Mouse (Mus musculus): Measurements from ENCODE around the gene Tia1. TPM values are rescaled to one million over a fixed set of nuclear protein-coding genes. Genes with fewer than 3 reads are reported as not detected.

Tia1 gene
- polyA plus RNA-seq, 1 experiment = 331 TPM

- TF ChIP-seq CTCF (IDR thresholded peaks at IDR 0.05; ENCODE audit: borderline replicate concordance, extremely low read depth, insufficient read depth, insufficient read length) = no peak
- no peak for TF ChIP-seq POLR2A (IDR thresholded peaks at IDR 0.05; ENCODE audit: borderline replicate concordance, extremely low read depth, insufficient read depth, insufficient read length, poor library complexity, severe bottlenecking)
- DNase-seq (ENCODE audit: low read depth) = no peak
Measured at GRCm38 (mm10) chr6:86387313-86387712, 16.7 kb upstream of the Tia1 start.

- no peak for TF ChIP-seq CTCF (IDR thresholded peaks at IDR 0.05; ENCODE audit: borderline replicate concordance, extremely low read depth, insufficient read depth, insufficient read length)
- TF ChIP-seq POLR2A (IDR thresholded peaks at IDR 0.05; ENCODE audit: borderline replicate concordance, extremely low read depth, insufficient read depth, insufficient read length, poor library complexity, severe bottlenecking) = no peak
- no peak for DNase-seq (ENCODE audit: low read depth)
Measured at GRCm38 (mm10) chr6:86388461-86388860, 15.6 kb upstream of the Tia1 start.

GRCm38 (mm10) chr6:86391326-86391725, 12.7 kb upstream of the Tia1 start:
- DNase-seq (ENCODE audit: low read depth) = no peak
- TF ChIP-seq POLR2A (IDR thresholded peaks at IDR 0.05; ENCODE audit: borderline replicate concordance, extremely low read depth, insufficient read depth, insufficient read length, poor library complexity, severe bottlenecking) (no peak), CTCF (IDR thresholded peaks at IDR 0.05; ENCODE audit: borderline replicate concordance, extremely low read depth, insufficient read depth, insufficient read length) (peak; percentile 14; the same call in 1 of the 2 replicates)

- TF ChIP-seq CTCF (IDR thresholded peaks at IDR 0.05; ENCODE audit: borderline replicate concordance, extremely low read depth, insufficient read depth, insufficient read length) (peak; percentile 15; the same call in 1 of the 2 replicates), POLR2A (IDR thresholded peaks at IDR 0.05; ENCODE audit: borderline replicate concordance, extremely low read depth, insufficient read depth, insufficient read length, poor library complexity, severe bottlenecking) (no peak)
- no peak for DNase-seq (ENCODE audit: low read depth)
Measured at GRCm38 (mm10) chr6:86393187-86393586, 10.8 kb upstream of the Tia1 start.

- TF ChIP-seq CTCF (IDR thresholded peaks at IDR 0.05; ENCODE audit: borderline replicate concordance, extremely low read depth, insufficient read depth, insufficient read length) (no peak), POLR2A (IDR thresholded peaks at IDR 0.05; ENCODE audit: borderline replicate concordance, extremely low read depth, insufficient read depth, insufficient read length, poor library complexity, severe bottlenecking) (no peak)
- no peak for DNase-seq (ENCODE audit: low read depth)
Measured at GRCm38 (mm10) chr6:86394078-86394720, 9.8 kb upstream of the Tia1 start.

GRCm38 (mm10) chr6:86395021-86395420, 9.0 kb upstream of the Tia1 start:
- TF ChIP-seq CTCF (IDR thresholded peaks at IDR 0.05; ENCODE audit: borderline replicate concordance, extremely low read depth, insufficient read depth, insufficient read length) (no peak), POLR2A (IDR thresholded peaks at IDR 0.05; ENCODE audit: borderline replicate concordance, extremely low read depth, insufficient read depth, insufficient read length, poor library complexity, severe bottlenecking) (no peak)
- no peak for DNase-seq (ENCODE audit: low read depth)

- peak; percentile 13 for DNase-seq (ENCODE audit: low read depth)
- TF ChIP-seq POLR2A (IDR thresholded peaks at IDR 0.05; ENCODE audit: borderline replicate concordance, extremely low read depth, insufficient read depth, insufficient read length, poor library complexity, severe bottlenecking) (no peak), CTCF (IDR thresholded peaks at IDR 0.05; ENCODE audit: borderline replicate concordance, extremely low read depth, insufficient read depth, insufficient read length) (no peak)
Measured at GRCm38 (mm10) chr6:86395969-86396368, 8.1 kb upstream of the Tia1 start.

- DNase-seq (ENCODE audit: low read depth) = peak; percentile 94
- peak; percentile 97 for TF ChIP-seq POLR2A (IDR thresholded peaks at IDR 0.05; ENCODE audit: borderline replicate concordance, extremely low read depth, insufficient read depth, insufficient read length, poor library complexity, severe bottlenecking)
- no peak for TF ChIP-seq CTCF (IDR thresholded peaks at IDR 0.05; ENCODE audit: borderline replicate concordance, extremely low read depth, insufficient read depth, insufficient read length)
Measured at GRCm38 (mm10) chr6:86396581-86397256, 7.3 kb upstream of the Tia1 start, which contains the start of gene Pcyox1. Pcyox1 (minus strand) TSS chr6:86397154.

- no peak for DNase-seq (ENCODE audit: low read depth)
- no peak for TF ChIP-seq CTCF (IDR thresholded peaks at IDR 0.05; ENCODE audit: borderline replicate concordance, extremely low read depth, insufficient read depth, insufficient read length)
Measured at GRCm38 (mm10) chr6:86397257-86397980, 6.6 kb upstream of the Tia1 start.

GRCm38 (mm10) chr6:86398986-86399385, 5.0 kb upstream of the Tia1 start:
- TF ChIP-seq CTCF (IDR thresholded peaks at IDR 0.05; ENCODE audit: borderline replicate concordance, extremely low read depth, insufficient read depth, insufficient read length) (no peak), POLR2A (IDR thresholded peaks at IDR 0.05; ENCODE audit: borderline replicate concordance, extremely low read depth, insufficient read depth, insufficient read length, poor library complexity, severe bottlenecking) (no peak)
- DNase-seq (ENCODE audit: low read depth) = no peak

GRCm38 (mm10) chr6:86399995-86400394, 4.0 kb upstream of the Tia1 start:
- no peak for DNase-seq (ENCODE audit: low read depth)
- TF ChIP-seq CTCF (IDR thresholded peaks at IDR 0.05; ENCODE audit: borderline replicate concordance, extremely low read depth, insufficient read depth, insufficient read length) = no peak
- TF ChIP-seq POLR2A (IDR thresholded peaks at IDR 0.05; ENCODE audit: borderline replicate concordance, extremely low read depth, insufficient read depth, insufficient read length, poor library complexity, severe bottlenecking) = no peak

All from brain, embryonic 14.5 days (tissue).